Mouse (Mus musculus) stomach, postnatal 0 days (tissue): ENCODE measurements around the gene Fam171a2.

ENCODE experiments used
- CTCF ChIP-seq: IDR thresholded peaks from 2 replicates; pipeline ENCODE4 v1.5.1; 2016; ENCODE audit warnings: antibody characterized with exemption, low read depth, mild to moderate bottlenecking, moderate library complexity
- EP300 ChIP-seq: optimal IDR thresholded peaks from 2 replicates; pipeline ENCODE3; 2016; ENCODE audit warnings: antibody characterized with exemption

- TF ChIP-seq CTCF (peak; percentile 87), EP300 (no peak)
These were observed 9.0 kb downstream of the Fam171a2 start for GRCm38 (mm10) chr11:102438212-102439092.
